Mouse (Mus musculus): ENCODE data around the gene Gm20388. TPM values are rescaled to one million over a fixed set of nuclear protein-coding genes. Genes with fewer than 3 reads are reported as not detected.

Gm20388 gene
- total RNA-seq, 1 experiment from 2014 or later: 3.6 TPM

- DNase-seq: no peak
These were observed 4.7 kb downstream of the Gm20388 start for GRCm38 (mm10) chr8:119915298-119915697.

DNA sequence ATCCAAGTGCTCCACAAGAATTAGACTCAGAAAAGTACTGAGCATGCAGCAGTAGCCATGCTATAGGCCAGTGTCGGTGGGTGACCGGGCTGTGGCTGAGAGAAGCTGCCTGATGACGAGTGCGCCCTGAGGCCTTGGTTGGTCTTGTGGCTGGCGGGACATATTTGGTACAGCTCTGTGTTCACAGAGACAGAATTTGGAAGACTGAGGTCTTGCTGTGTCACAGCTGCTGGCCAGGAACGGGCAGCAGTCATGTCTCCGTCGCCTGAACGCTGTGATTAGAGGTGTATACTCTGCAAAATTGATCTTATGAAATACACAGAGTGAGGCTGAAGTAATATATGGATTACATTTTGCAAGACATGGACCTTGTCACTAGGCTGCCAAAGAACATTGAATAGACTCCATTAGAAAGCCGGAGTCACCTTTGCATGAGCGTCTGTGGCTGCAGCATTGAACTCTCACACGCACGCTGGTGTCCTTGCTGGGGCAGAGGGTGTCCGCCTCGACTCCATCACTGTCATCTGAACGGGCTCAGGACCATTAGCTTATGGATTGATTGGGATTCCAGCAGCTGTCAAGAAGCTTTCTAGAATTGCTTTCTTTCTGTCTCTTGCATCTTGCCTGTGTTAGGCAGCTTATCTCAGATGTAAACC is 5.7 kb downstream of the Gm20388 start:
- peak; percentile 24 for DNase-seq

DNA sequence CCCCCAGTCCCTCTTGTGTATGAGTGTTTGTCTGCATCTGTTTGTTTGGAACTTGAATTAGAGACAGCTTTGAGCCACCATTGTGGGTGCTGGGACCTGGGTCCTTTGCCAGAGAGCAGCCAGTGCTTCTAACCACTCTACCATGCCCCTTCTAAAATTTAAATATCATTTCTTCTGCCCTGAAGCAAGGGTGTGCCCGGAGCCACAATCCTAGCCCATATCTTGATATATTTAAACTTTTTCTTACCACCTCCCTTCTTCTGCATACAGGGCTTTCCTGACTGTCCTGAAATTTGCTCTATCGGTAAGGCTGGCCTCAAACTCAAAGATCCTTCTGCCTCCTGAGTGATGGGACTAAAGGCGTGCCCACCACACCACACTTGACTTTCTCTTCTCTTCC is 6.8 kb downstream of the Gm20388 start:
- no peak for DNase-seq

- no peak for DNase-seq
These were observed 7.5 kb downstream of the Gm20388 start for GRCm38 (mm10) chr8:119918155-119918567.

- DNase-seq: no peak
These were observed 12.6 kb downstream of the Gm20388 start for GRCm38 (mm10) chr8:119923259-119923658.

DNA sequence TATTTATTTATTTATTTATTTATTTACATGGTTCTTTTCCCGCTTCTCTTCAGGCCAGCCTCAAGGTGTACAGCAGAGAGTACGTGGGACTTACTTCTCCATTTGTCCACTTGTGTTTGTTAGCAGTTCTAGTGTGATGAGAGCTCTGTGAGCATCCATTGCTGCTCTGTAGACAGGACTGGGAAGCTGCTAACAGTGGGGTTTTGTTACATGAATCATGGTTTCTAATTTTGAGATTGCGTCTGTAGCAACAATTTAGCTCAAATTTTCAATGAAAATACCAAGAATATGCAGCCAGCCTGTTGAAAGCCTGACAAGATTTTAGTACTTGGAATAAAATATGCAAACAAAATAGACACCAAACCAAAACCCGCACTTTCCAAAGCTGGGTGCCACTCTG is 14.8 kb downstream of the Gm20388 start:
- no peak for DNase-seq

DNA sequence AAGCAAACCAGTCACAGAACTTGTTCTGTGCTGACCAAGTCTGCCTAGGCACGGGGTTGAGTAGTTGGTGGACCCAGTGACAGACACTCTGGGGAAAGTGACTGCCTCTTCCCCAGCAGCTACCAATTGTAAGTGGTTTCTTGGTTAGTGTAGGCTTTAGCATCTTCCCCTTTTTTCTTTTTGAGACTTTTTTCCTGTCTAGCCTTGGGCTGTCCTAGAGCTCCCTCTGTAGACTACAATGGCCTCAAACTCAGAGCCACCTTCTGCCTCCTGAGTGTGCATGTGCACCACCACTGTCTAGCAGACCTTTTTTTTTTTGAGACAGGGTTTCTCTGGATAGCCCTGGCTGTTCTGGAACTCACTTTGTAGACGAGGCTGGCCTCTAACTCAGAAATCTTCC is 15.8 kb downstream of the Gm20388 start:
- no peak for DNase-seq

DNA sequence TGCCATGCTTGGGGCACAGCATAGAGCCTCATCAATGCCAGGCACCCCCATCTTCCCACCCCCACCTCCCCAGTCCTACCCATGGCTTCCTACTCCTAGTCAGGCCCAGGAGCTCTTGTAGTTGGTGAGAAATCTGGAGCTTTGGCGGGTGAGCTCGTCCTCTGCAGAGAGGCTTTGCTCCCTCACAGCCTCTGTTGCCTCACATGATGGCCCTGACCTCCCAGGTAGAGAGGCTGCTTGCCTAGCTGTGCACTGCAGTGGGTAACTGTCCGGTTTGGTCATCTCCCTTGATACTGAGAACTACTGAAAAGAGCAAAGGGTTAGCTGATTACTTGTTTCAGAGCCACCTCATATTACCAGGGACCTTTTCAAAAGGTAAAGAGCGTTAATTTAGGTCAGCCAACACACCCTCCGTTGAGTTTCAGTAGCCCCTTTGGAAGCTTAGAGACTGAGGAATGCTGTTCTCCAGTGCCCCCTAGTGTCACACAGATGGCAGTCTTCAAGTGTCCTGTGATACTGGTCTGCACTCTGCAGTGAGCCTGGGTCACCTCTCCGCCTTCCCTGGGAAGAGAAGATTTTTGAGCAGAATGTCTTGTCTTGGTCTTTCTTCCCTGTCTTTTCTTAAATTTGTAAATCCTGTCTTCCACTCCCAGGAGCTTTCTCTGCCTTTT is 16.9 kb downstream of the Gm20388 start:
- DNase-seq: no peak

- DNase-seq: no peak
These were observed 20.7 kb downstream of the Gm20388 start for GRCm38 (mm10) chr8:119931317-119931716.

GRCm38 (mm10) chr8:119933681-119934080 is 23.0 kb downstream of the Gm20388 start:
- no peak for DNase-seq

- no peak for DNase-seq
These were observed 24.9 kb downstream of the Gm20388 start for GRCm38 (mm10) chr8:119935541-119935940.

- DNase-seq: no peak
These were observed 27.8 kb downstream of the Gm20388 start for GRCm38 (mm10) chr8:119938481-119938880.

DNA sequence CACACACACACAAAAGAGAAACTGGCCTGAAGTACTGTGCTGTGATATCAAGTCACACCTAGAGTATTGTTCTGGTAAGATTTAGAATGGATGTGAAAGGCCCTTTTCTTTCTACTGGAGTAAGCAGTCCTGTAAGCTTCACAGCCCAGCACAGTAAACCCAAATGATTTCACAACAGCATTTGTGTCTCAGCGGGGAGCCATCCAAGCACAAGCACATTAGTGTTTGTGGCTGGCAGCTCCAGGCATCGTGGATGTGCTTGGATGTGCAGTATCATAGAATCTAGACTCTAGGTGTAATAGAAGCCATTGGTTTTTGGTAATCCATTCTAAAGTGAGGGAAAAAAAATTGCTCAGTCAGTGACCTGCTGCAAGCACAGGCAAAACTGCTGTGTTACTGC is 28.7 kb downstream of the Gm20388 start:
- no peak for DNase-seq

DNA sequence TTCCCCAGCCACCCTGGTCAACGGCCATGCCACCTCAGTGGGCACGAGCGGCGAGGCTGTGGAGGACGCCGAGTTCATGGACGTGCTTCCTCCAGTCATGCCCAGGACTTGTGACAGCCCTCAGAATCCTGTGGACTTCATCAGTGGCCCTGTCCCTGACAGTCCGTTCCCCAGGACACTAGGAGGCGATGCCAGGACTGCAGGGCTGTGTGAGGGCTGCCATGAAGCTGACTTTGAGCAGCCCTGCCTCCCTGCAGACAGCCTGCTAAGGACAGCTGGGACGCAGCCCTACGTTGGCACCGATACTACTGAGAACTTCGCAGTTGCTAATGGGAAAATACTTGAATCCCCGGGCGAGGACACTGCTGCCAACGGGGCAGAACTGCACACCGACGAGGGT is 30.8 kb downstream of the Gm20388 start:
- no peak for DNase-seq

GRCm38 (mm10) chr8:119943616-119944015 is 33.0 kb downstream of the Gm20388 start:
- DNase-seq: no peak

GRCm38 (mm10) chr8:119944096-119944811 is 33.6 kb downstream of the Gm20388 start:
- peak; percentile 72 for DNase-seq

DNA sequence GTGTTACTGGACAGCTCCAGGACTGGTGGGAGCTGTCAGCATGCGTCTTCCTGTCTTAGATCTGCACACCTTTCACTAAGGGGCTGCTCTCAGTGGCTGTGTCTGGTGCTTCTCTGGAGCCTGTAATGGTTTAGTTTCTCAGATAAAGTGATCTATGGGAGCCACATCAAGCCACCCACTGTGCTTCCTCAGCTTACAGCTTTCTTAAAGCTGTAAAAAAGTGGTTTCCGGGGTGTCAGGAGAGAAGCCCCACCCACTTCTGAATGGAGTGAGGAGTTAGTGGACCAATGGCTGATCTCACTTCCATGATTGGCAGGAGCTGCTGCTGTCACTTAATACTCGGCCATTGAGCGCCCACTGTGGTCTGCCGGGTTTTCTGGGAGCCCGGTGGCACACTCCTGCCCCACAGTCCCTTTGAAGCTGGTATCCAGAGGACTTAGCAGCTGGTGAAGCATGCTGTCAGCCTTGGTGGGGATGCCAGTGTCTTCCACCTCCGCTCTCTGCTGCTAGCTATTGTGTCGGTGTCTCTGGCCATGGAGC is 35.8 kb downstream of the Gm20388 start:
- DNase-seq: no peak

- no peak for DNase-seq
These were observed 37.0 kb downstream of the Gm20388 start for GRCm38 (mm10) chr8:119947653-119948052.

- peak; percentile 68 for DNase-seq
These were observed 37.7 kb downstream of the Gm20388 start for GRCm38 (mm10) chr8:119948340-119948739.

- no peak for DNase-seq
These were observed 41.6 kb downstream of the Gm20388 start for GRCm38 (mm10) chr8:119952282-119952681.

DNA sequence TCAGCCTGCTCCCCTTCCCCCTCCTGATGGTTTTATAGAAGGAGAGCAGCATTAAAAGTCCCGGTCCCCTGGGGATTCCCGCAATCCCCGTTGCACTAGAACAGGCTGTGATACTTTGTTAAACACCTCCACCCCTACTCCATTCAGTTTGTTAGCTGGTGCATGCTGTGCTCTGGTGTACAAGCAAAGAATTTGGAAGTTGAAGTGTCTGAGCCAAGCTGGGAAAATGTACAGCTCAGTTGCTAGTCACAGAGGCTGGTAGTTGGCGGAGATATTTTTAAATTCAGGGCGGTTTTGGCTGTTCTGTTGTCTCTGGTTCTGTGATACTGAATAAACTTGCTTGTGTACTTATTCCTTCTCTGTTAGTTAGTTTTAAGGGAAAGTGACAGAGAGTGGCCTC is 42.1 kb downstream of the Gm20388 start:
- no peak for DNase-seq

DNA sequence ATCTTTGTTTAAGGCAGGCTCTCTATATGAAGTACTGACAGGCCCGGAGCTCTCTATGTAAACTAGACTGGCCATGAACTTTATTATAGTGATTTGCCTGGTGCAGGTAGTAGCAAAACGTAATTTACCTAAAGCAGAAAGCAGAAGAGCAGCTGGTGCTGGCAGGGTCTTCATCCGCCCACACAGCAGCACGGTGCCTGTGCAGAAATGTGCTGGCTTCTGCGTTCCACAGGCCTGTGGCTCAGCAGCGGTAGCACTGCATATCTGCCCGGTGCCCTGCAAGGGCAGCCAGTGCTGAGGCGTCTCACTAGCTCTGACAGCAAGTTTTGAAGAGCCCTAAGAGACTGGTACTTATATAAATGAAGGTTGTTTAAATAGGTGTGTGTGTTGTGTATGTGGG is 44.7 kb downstream of the Gm20388 start:
- no peak for DNase-seq

- DNase-seq: no peak
These were observed 47.4 kb downstream of the Gm20388 start for GRCm38 (mm10) chr8:119958076-119958475.
